Mouse (Mus musculus) megakaryocyte, adult 5-6 weeks (primary cell): ENCODE data around the gene Trub2. TPM values are rescaled to one million over a fixed set of nuclear protein-coding genes. Genes with fewer than 3 reads are reported as not detected.
A peak's percentile ranks its signal among the peaks of the same experiment; 100 is the strongest.
"Not testable (repeated sequence)": the region's sequence is repeated elsewhere in the genome, so short reads cannot be mapped to it uniquely, and the experiment has no call there.

ENCODE experiments used
- ATAC-seq: 2 replicates; pipeline ENCODE4 v1.8.0; 2016; ENCODE audit warnings: mild to moderate bottlenecking, inconsistent platforms; ENCODE audit not compliant: poor library complexity, severe bottlenecking
- total RNA-seq, 2 experiments: library from RNA; stranded (forward) in 1 of 2; stranded (reverse) in 1 of 2; fragments of 153-499, 151-499 nt in 1 of 2; fragments of 221-1000, 200-1000 nt in 1 of 2; gene quantifications; 2 replicates each; pipeline versions ENCODE4 v1.2.3 to v1.2.4; 2015 to 2017

The Trub2 gene
- total RNA-seq, 2 experiments from 2014 or later: 13.7 to 21.3 TPM

DNA sequence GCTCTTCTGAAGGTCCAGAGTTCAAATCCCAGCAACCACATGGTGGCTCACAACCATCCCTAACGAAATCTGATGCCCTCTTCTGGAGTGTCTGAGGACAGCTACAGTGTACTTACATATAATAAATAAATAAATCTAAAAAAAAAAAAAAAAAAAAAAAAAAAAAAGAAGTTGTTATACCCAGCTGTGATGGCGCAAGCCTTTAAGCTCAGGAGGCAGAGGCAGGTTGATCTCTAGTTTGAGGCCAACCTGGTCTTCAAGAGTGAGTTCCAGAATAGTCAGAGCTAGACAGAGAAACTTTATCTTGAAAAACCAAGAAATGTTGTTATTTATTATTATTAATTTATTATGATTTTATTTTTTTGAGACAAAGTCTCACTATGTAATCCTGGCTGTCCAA is 7.0 kb downstream of the Trub2 start:
- not testable (repeated sequence) for ATAC-seq

GRCm38 (mm10) chr2:29773323-29773722 is 15.0 kb downstream of the Trub2 start:
- ATAC-seq: peak; percentile 66

DNA sequence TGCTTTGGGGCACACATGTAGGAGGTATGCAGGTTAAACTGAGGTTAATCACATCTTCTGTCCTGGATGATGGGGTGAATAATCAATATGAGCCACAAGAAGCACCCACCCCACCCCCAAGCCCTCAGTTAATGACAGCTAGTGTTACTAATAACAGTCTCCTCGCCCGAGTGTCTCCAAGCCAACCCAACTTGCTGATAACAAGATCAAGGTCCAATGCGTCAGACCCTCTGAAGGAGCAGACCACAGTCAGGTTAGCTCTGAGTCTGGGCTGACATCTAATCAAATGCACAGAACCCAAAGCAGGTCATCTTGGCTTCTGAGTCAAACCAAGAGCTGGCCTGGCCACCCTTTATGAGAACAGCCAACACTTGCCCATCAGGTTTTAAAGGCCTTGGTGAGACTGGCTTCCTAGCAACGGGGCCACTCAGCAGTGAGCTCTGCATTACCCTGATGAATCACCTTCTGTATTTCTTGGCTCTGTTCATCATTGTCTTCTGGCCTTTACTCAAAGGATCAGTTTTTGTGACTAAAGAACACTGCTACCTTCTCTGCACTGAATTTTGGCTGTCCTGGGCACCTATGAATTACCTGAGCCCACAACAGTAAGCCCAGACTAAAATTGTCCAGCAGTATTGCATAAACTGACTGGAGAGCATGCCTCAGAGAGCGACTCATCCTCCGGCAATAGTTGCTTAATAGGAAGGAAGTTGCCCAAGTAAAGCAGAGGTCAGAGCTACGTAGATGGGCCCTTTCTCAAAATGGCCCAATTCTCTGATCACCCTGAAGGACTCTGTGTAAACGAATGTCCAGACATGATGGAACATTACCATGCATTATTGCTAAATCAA is 16.5 kb downstream of the Trub2 start:
- peak; percentile 88 for ATAC-seq

- ATAC-seq: no peak
Observed at GRCm38 (mm10) chr2:29770162-29770561, 18.1 kb downstream of the Trub2 start.

DNA sequence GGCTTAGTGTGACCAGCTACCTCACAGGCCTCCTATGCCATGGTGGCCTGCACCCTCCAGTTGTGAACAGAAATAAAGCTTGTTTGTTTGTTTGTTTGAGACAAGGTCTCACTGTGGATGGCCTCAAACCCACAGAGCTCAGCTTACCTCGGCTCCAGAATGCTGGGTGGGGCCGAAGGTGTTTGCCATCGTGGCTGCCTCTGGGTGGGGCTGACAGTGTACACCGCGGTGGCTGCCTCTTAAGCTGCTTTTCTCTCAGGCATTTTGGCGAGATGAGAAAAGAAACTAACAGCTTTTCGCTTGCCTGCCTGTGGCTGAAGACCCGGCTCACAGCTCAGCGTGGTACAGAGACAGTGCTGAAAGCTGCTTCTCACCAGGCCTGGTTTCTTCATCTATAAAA is 19.4 kb downstream of the Trub2 start:
- ATAC-seq: no peak

- ATAC-seq: no peak
Observed at GRCm38 (mm10) chr2:29767976-29768709, 20.2 kb downstream of the Trub2 start.

DNA sequence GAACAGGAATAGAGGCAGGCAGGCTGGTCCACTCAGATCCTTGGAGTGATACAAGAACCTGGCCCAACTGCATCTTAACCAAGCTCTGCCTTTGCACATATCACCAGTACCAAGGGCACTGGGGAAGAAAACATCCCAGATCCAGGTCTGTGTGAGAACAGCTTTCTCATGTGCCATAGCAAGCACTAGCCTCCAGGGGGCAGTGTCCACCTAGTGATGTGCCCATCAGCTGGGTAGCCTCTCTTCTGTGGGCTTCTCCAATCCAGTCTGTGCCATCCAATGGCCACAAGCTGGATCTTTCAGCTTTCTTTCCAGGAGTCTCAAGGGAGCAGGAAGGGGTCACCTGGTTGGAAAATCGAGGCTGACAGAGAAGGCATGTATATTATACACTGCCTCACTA is 23.5 kb downstream of the Trub2 start:
- ATAC-seq: peak; percentile 99

DNA sequence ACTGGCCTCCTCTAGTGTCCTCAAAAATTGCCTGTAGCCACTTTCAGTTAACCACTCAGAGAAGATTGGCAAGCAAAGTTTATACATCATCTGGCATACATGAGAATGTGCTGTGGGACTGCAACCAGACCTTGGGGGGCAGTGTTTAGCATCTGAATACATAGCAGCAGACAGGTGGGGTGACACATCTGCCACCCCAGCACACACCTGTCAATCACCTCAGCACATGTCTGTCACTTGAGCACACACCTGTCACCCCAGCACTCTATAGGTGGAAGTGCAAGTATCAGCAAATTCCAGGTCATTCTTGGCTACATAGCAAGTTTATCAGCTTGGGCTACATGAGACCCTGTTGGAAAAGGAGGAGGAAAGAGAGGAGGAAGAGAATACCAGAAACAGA is 32.6 kb downstream of the Trub2 start:
- no peak for ATAC-seq

DNA sequence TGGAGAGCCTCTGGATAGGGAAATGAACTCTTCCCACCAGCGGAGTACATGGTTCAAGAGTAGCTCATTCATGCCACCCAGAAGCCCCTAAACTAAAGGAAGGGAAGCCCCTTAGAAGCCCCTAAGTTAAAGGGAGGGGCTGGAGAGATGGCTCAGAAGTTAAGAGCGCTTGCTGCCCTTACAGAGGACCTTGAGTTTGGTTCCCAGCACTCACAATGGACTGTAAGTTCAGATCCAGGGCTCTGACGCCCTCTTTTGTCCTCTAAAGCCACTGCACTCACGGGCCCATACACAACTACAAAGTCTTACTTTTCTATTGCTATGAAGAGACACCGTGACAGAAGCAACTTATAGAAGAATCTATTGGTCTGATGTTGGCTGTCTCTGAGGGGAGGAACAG is 35.9 kb downstream of the Trub2 start:
- no peak for ATAC-seq

- no peak for ATAC-seq
Observed at GRCm38 (mm10) chr2:29751497-29751896, 36.8 kb downstream of the Trub2 start, which contains the start of gene Gm13420. Gm13420 (minus strand) TSS chr2:29751685.

GRCm38 (mm10) chr2:29748499-29748898 is 39.8 kb downstream of the Trub2 start:
- ATAC-seq: no peak

- no peak for ATAC-seq
Observed at GRCm38 (mm10) chr2:29747852-29748251, 40.5 kb downstream of the Trub2 start.

DNA sequence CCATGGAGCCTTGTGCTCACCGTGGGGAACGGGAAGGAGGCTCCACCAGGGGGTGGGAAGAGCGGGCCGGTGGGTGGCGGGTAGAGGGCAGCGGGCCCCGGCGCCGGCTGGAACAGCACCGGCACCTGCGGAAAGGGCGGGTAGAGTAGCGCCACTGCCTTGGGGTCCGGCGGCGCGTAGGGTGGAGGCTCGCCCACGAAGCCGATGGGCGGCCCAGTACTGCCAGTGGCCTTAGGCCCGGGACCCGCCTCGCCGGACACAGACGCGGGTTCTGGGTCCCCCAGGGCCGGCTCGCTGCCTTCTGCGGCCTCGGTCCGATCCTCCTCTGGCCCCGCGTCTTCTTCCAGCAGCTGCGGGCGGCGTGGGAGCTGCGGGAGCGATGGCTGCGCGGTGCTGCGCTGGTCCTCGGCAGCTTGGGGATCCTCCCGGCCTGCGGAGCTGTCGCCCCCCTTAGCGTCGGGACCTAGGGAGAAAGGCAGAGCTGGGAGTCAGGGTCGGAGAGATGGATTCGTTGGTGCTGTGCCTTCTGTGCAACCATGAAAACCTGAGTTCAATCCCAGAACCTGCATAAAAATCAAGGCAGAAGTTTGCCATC is 41.0 kb downstream of the Trub2 start:
- ATAC-seq: no peak

DNA sequence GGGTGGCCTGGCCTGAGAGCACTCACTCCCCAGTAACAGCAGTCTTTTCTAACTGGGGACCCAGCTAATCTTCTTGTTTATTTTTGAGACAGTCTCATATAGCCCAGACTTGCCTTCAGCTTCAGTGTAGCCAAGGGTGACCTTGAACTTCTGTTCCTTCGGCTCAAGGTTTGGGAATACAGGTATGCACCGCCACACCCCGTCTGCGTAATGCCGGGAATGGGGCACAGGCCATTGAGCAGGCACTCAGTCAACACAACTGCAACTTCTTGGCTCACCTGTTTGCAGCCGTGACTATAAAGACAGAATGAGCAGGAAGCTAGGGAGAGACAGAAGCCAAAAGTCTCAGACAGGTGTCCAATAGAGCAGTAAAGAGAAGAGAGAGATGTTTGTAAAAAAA is 44.0 kb downstream of the Trub2 start:
- no peak for ATAC-seq

DNA sequence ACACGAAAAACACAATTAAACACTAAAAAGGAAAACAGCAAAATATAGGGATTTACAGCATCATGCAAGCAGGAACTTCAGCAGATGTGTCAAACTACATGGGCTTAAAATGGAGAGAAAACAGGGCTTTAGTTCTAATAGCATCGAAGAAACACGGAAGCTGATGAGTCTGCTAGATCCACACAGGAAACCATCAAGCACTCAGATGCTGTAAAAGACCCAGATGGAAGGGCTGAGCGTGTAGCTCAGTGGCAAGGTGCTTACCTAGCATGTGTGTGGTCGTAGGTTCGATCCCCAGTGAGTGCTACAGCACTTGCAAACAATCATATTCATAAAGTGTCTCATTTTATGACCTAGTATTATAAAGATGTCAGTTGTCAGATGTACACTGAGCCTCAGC is 47.1 kb downstream of the Trub2 start:
- ATAC-seq: no peak

- ATAC-seq: peak; percentile 96
Observed at GRCm38 (mm10) chr2:29739368-29739767, 48.9 kb downstream of the Trub2 start.

GRCm38 (mm10) chr2:29738799-29739198 is 49.5 kb downstream of the Trub2 start:
- ATAC-seq: 0 out of 2 replicates have a peak, but pooled peaks have one; percentile 5

DNA sequence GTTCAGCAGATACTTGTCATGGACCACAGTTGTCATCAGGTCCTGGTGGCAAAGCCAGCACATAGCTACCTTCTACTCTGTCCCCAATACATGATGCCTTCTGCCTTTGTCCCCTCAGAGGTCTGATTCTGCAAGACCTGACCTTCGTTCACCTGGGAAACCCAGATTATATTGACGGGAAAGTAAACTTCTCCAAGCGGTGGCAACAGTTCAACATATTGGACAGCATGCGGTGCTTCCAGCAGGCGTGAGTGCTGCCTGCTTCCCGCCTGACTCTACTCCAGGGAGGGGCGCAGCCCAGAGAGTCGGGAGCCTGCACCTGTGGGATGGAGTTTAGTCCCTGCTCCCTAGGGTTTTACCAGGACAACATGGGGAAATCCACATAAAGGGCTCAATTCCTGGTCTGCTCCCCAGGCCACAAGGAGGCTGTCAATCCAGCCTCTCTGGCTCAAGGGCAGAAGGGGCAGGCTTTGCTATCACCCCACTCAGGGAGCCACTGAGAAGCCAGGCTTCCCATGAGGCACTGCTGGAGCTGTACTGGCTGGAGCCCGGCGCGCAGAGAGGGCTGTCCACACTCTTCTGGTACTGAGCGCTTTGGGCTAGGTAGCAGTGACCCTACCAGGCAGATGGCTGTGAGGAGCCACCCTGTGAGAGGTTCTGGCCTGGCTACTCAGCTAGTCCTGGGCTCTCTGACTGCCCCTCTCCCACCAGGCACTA is 50.9 kb downstream of the Trub2 start:
- ATAC-seq: no peak

- no peak for ATAC-seq
Observed at GRCm38 (mm10) chr2:29735708-29736107, 52.6 kb downstream of the Trub2 start.

DNA sequence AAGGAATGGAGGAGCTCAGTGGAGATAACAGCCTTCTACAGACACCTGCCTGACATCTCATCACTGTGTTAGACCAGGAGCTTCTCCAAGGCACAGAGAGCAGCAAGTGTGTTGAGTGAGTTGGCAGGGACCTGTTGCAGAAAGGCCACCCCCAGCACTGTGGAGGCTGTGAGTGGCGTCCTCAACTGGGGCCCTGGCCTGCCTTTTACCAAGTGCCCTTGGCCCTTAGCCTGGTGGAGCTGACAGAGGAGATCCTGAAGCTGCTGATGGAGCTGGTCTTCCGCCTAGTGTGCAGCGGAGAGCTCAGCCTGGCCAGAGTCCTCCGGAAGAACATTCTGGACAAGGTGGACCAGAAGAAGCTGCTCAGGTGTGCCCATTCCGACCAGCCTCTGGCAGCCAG is 55.0 kb downstream of the Trub2 start:
- no peak for ATAC-seq

GRCm38 (mm10) chr2:29732559-29732958 is 55.7 kb downstream of the Trub2 start:
- no peak for ATAC-seq
